Mouse (Mus musculus): ENCODE measurements around the gene Zfp638.
"Not testable (repeated sequence)": the region's sequence is repeated elsewhere in the genome, so short reads cannot be mapped to it uniquely, and the experiment has no call there.

The Zfp638 gene

DNA sequence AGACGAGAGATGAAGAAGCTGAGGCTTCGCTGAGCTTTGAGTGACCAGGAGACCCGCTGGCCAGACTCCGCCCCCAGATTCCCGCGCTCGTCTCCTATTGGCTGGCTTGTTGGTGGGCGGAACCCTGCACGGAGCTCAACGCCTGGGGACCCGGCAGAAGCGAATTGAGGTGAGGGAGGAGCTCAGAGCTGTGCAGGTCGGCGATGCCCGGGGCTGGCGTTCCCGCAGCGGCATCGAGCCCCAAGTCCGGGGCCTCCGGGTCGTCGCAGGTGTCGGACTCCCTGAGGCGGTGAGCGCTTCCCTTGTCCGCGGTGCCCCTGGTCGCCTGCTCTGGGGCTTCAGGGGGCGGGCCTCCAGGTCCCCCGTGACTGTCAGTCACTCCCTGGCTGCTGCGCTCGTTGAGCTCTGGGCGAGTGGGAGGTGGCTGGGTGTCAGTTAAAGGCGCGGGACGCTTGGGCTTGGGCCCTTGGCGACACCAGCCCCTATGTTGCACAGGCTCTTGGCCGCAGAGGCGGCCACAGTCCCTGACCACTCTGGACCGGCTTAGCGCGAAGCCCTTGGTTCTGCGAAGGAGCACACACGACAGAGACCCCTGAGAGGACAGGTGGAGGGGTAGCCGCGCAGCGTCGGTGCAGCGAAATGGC lies at the start of gene Zfp638:
Gene Zfp638 (plus strand): TSS at position 156 of the 644 bp plus-strand sequence.
- in situ Hi-C loops (cut with MboI, MseI): no loop called here

- in situ Hi-C loops (cut with MboI, MseI): loop anchor here (25.0 kb wide), 1 partner anchor 1768 kb away; the partner anchor contains the start of gene Alms1
Measured at GRCm38 (mm10) chr6:83818996-83819395, 47.9 kb upstream of the Zfp638 start.

DNA sequence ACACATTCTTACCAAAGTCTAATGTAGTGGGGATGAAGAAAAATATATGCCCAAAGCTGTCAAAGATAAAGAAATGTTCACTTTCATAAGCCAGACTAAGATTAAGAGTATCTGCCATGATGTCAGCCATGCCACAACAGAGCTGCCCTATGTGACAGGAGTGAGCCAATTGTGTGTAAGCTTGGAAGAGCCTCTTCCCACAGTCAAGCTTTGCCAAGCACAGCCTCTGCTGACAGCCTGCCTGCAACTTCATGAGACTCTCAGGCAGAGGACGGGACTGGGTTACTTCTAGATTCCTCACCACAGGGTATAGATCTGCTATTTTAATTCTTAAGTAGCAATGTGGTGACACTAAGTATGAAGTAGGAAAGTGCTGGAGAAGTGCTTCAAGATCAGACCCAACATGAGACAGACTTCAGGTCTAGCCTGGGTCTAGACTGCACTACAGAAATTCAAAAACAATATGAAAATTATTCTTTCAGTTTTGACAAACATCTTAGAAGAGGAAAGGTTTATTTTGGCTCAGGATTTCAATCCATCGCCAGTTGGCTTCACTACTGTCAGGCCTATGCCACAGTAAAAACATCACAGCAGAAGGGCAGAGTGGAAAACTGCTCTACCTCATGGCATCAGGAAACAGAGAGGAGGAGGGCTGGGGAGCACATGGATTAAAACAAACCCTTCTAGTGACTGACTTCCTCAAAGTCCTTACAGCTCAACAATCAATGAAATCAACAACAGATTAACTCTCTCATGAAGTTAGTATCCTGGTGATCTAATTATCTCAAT lies 46.0 kb upstream of the Zfp638 start:
- in situ Hi-C loops (cut with MboI, MseI): loop anchor here (25.0 kb wide), 1 partner anchor 1766 kb away; the partner anchor contains the start of gene Alms1

DNA sequence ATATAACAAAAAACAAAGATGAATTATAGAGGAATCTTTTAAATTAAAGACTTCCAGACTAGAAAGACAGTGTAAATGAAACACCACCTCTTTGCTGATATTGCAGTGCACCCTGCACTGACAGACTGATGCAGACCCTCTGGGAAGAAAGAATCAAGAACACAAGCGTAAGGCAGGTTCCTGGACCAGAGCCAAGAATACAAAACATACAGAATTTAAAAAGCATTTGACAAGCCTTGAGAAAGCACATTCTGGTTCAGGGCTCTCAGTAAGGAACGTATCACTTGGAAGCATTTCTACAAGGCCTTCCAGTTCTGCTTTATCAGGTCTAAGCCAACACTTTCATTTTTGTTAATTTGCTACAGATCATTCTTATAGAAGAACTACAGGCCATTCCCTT lies 45.1 kb upstream of the Zfp638 start:
- in situ Hi-C loops (cut with MboI, MseI): loop anchor here (25.0 kb wide), 1 partner anchor 1765 kb away; the partner anchor contains the start of gene Alms1

- in situ Hi-C loops (cut with MboI, MseI): no loop called here
Measured at GRCm38 (mm10) chr6:83830941-83831605, 35.8 kb upstream of the Zfp638 start.

- in situ Hi-C loops (cut with MboI, MseI): no loop called here
Measured at GRCm38 (mm10) chr6:83831606-83832123, 35.2 kb upstream of the Zfp638 start, which contains the start of gene Paip2b. TSS of gene Paip2b (minus strand) at chr6:83831741.

- in situ Hi-C loops (cut with MboI, MseI): not testable (repeated sequence)
Measured at GRCm38 (mm10) chr6:83832393-83832792, 34.5 kb upstream of the Zfp638 start.

- in situ Hi-C loops (cut with MboI, MseI): no loop called here
Measured at GRCm38 (mm10) chr6:83836826-83837225, 30.1 kb upstream of the Zfp638 start.

GRCm38 (mm10) chr6:83838046-83838445 lies 28.9 kb upstream of the Zfp638 start:
- in situ Hi-C loops (cut with MboI, MseI): no loop called here

DNA sequence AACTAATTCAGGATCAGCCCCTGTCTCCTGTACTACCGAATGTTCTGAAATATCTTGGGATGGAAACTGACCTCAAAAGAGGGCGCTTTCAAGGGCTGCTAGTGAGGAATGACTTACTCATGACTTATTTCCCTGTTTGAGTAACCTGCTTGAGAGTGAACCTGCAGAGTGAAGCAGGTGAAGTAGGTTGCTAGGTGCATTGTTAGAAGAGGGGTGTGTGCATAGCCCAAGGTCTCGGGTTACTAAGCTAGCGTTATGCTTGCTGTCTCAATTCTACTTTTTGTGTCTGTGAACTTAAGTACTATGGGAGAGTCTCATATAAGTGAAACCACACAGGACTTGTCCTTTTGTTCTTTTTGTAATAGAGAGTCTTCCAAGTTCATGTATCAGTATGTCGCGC lies 26.8 kb upstream of the Zfp638 start:
- in situ Hi-C loops (cut with MboI, MseI): no loop called here

GRCm38 (mm10) chr6:83844913-83845312 lies 22.0 kb upstream of the Zfp638 start:
- in situ Hi-C loops (cut with MboI, MseI): no loop called here

DNA sequence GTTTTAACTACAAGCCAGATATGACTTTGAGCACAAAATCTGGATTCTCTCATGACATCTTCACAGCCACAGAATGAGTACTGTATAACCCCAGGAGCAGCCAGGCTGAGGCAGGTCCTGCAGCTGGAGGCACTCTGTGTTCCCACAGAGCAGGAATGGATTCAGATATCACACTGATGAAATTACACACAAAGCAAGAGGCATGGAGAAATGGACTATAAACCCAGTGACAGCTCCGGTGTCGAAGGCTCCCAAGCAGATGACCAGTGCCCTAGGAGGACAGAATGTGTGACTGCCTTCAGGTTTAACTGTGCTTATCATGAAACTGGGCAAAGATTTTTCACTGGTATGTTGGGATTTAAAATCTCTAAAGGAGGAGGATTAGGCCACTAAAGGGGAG lies 20.8 kb upstream of the Zfp638 start:
- in situ Hi-C loops (cut with MboI, MseI): no loop called here

DNA sequence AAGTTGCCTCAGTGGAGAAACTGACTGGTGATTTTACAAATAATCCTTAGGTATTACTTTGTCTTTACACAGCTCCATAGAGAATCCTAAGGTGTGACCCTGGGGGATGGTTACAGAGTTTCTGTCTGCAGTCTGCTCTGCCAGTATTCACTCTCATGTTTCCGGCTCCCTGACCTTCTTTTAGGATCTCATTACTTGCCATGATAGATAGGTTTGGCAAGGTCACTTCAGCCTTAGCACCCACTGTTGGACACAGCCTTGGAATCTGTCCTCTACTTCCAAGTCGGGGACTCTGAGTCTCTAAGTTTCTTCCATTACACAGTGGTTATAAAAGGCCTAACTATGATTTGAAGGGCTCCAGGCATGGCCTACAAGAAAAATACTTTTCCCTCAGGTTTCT lies 17.5 kb upstream of the Zfp638 start:
- in situ Hi-C loops (cut with MboI, MseI): no loop called here

DNA sequence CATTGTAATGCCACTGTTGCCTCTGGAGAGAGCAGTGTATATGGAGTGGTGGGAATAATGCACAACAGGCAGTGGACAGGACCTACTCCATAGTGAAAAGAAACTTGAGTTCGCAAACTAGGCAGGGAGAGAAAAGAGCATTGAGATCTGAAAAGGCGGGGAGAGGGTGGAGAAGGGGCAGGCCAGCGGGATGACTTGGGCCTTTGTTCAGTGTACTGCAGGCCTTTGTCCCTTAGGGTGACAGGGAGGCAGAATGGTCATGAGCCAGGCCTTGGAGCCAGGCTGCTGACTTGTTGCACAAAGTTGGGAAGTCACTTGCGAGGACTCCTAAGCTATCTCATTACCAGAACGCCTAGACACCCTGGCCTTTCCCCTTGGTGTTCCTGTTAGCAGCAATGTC lies 9.4 kb upstream of the Zfp638 start:
- in situ Hi-C loops (cut with MboI, MseI): no loop called here

GRCm38 (mm10) chr6:83860033-83860432 lies 6.9 kb upstream of the Zfp638 start:
- in situ Hi-C loops (cut with MboI, MseI): no loop called here

DNA sequence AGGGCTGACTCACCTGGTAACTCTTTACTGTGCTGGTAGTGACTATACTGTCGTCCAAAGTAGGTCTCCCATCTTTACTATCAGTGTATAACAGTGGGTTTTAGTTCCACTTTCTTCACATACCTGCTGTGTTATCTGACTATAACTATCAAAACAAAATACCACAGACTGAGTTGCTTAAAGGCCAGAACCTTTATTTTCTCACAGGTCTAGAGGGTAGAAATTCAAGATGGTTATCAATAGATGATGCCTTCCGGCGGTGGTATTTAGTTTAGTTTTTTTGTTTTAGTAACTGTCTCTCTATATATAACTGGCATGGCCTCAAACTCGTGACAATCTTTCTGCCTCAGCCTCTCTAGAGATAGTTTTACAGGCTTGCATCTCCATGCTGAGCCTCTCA lies 3.4 kb upstream of the Zfp638 start:
- in situ Hi-C loops (cut with MboI, MseI): no loop called here

DNA sequence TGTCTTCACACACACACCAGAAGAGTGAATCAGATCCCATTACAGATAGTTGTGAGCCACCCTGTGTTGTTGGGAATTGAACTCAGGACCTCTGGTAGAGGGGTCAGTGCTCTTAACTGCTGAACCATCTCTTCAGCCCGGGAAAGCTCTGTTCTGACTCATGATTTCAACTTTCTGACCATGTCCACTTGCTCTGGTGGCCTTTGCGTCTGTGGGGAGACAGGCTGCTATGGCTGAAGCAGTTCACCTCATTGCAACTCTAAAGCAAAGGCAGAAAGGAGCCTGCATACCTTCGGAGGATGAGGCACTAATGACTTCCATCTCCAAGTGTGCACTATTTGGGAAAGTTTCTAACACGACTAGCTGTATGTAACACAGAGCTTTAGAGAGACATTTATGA lies 486 bp upstream of the Zfp638 start:
- in situ Hi-C loops (cut with MboI, MseI): no loop called here

DNA sequence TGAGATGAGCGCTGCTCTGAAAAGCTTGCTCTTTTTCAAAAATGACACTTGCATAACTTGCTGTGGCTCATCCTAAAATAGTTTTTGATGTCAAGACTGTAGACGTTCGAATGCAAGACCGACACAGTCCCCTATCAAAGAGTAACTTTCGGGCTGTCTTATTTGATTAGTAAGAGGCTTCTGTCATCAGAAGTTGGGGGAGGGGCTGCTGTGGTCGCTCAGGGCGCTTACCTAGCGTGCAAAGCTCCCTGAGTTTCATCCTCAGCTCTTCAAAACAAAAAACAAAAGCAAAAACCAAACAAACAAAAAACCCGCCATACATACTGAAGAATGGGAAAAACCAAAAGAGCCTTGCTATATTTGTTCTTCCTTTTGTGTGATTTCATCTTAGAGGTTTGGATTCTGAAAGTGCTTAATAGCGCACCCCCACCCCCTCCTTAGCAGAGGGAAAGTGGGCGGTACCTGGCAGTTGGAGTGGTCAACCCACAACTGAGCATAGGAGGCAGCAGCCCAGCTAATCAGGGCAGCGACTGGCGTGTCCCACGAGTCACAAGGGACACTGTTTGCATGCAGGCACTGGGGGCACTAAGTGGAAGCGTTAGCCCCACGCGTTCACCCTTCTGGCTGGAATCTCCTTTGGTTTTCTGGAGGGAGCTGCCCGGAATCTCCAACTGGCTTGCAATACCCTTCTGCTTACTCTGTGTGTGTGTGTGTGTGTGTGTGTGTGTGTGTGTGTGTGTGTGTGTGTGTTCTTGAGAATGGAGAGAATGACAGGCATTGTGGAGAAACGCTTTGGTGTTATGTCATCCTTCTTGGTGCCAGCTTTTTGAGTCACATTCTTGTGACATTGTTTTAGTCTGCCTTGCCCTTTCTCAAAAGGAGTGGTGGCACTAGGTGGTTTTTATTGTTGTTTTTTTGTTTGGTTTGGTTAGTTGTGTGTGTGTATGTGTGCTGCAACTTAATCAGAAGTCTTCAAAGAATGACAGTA lies 983 bp downstream of the Zfp638 start:
- in situ Hi-C loops (cut with MboI, MseI): no loop called here

DNA sequence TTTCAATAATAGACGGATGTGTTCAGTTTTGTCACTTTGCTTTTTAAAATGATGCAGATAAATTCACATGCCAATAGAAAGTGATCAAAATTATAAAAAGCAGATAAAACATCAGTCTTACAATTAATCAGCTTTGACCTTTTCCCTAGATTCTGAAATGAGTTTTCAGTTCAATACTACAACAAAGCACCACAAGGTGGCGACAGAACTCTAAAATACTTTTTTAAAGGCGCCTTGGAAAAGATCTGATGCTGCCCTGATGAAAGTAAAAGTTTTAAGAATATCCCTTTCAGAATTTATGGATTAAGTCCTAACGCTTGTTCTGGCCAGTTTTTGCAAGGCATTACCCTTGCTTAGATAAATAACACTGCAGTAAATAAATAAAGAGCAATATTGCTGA lies 12.9 kb downstream of the Zfp638 start:
- in situ Hi-C loops (cut with MboI, MseI): loop anchor here (5.0 kb wide), 2 partner anchors 32 to 177 kb away; no protein-coding TSS in a partner anchor

GRCm38 (mm10) chr6:83886789-83887188 lies 19.9 kb downstream of the Zfp638 start:
- in situ Hi-C loops (cut with MboI, MseI): no loop called here

- in situ Hi-C loops (cut with MboI, MseI): no loop called here
Measured at GRCm38 (mm10) chr6:83888802-83889201, 21.9 kb downstream of the Zfp638 start.
